Mouse (Mus musculus): Measurements from ENCODE around the gene Ints13. TPM values are rescaled to one million over a fixed set of nuclear protein-coding genes. Genes with fewer than 3 reads are reported as not detected.
A peak's percentile ranks its signal among the peaks of the same experiment; 100 is the strongest.

Gene Ints13
- 67.7 and 70.1 TPM in 2 replicates for polyA plus RNA-seq (2015; fragmentation: Nextera tagmentation; extraction: Ambion mirVana)

GRCm38 (mm10) chr6:146577310-146578109 is at the start of gene Ints13:
Gene Ints13 (minus strand): TSS chr6:146577835.
- Histone ChIP-seq H3K9ac (replicated peaks; ENCODE audit: low read depth, low read length) (peak within 1 kb of the TSS; percentile 94), H3K27ac (ENCODE audit: low read length) (peak within 1 kb of the TSS; percentile 99), H3K36me3 (ENCODE audit: control insufficient read depth, insufficient read depth) (no peaks in the 10 kb centered on the region), H3K4me3 (replicated peaks; ENCODE audit: low read length) (peak within 1 kb of the TSS; percentile 98), H3K9me3 (ENCODE audit: control insufficient read depth, low read length) (no peaks in the 10 kb centered on the region), H3K4me2 (ENCODE audit: low read length) (peak within 1 kb of the TSS; percentile 92), H3K27me3 (replicated peaks; ENCODE audit: control insufficient read depth, insufficient read depth, low read length) (no peaks in the 10 kb centered on the region), H3K4me1 (replicated peaks; ENCODE audit: control insufficient read depth, insufficient read depth, low read length) (peaks cover 25% of the 10 kb centered on the region)
- WGBS = under 1% methylated on average over 77 of the region's 77 CpGs
- peak; percentile 95 for ATAC-seq

GRCm38 (mm10) chr6:146616670-146617069 is 39.0 kb upstream of the Ints13 start:
- Histone ChIP-seq H3K27ac (ENCODE audit: low read length) (no peak overlapping the region), H3K4me1 (replicated peaks; ENCODE audit: control insufficient read depth, insufficient read depth, low read length) (no peaks in the 10 kb centered on the region), H3K4me2 (ENCODE audit: low read length) (no peak overlapping the region), H3K9me3 (ENCODE audit: control insufficient read depth, low read length) (no peaks in the 10 kb centered on the region), H3K36me3 (ENCODE audit: control insufficient read depth, insufficient read depth) (peaks cover 14% of the 10 kb centered on the region), H3K9ac (replicated peaks; ENCODE audit: low read depth, low read length) (no peak overlapping the region), H3K4me3 (replicated peaks; ENCODE audit: low read length) (no peak overlapping the region), H3K27me3 (replicated peaks; ENCODE audit: control insufficient read depth, insufficient read depth, low read length) (no peaks in the 10 kb centered on the region)
- ATAC-seq = no peak
- 89% methylated on average over 2 of the region's 2 CpGs for WGBS

- H3K36me3 ChIP-seq (ENCODE audit: control insufficient read depth, insufficient read depth) = peaks cover 14% of the 10 kb centered on the region
- H3K9me3 ChIP-seq (ENCODE audit: control insufficient read depth, low read length) = no peaks in the 10 kb centered on the region
These were observed 38.3 kb upstream of the Ints13 start for GRCm38 (mm10) chr6:146615891-146616290.

GRCm38 (mm10) chr6:146614541-146614940 is 36.9 kb upstream of the Ints13 start:
- Histone ChIP-seq H3K27me3 (replicated peaks; ENCODE audit: control insufficient read depth, insufficient read depth, low read length) (no peaks in the 10 kb centered on the region), H3K27ac (ENCODE audit: low read length) (no peak overlapping the region), H3K9me3 (ENCODE audit: control insufficient read depth, low read length) (no peaks in the 10 kb centered on the region), H3K9ac (replicated peaks; ENCODE audit: low read depth, low read length) (no peak overlapping the region), H3K36me3 (ENCODE audit: control insufficient read depth, insufficient read depth) (peaks cover 20% of the 10 kb centered on the region), H3K4me3 (replicated peaks; ENCODE audit: low read length) (no peak overlapping the region), H3K4me2 (ENCODE audit: low read length) (no peak overlapping the region), H3K4me1 (replicated peaks; ENCODE audit: control insufficient read depth, insufficient read depth, low read length) (no peaks in the 10 kb centered on the region)
- 95% methylated on average over 5 of the region's 5 CpGs for WGBS
- ATAC-seq = no peak

More at GRCm38 (mm10) chr6:146615891-146616290, 38.3 kb upstream of the Ints13 start:
- Histone ChIP-seq H3K27ac (ENCODE audit: low read length) (no peak overlapping the region), H3K4me1 (replicated peaks; ENCODE audit: control insufficient read depth, insufficient read depth, low read length) (no peaks in the 10 kb centered on the region), H3K4me3 (replicated peaks; ENCODE audit: low read length) (no peak overlapping the region), H3K9ac (replicated peaks; ENCODE audit: low read depth, low read length) (no peak overlapping the region), H3K4me2 (ENCODE audit: low read length) (no peak overlapping the region), H3K27me3 (replicated peaks; ENCODE audit: control insufficient read depth, insufficient read depth, low read length) (no peaks in the 10 kb centered on the region)
- WGBS = 94% methylated on average over 8 of the region's 8 CpGs
- ATAC-seq = no peak

GRCm38 (mm10) chr6:146613907-146614306 is 36.3 kb upstream of the Ints13 start:
- Histone ChIP-seq H3K4me1 (replicated peaks; ENCODE audit: control insufficient read depth, insufficient read depth, low read length) (no peaks in the 10 kb centered on the region), H3K4me2 (ENCODE audit: low read length) (no peak overlapping the region), H3K36me3 (ENCODE audit: control insufficient read depth, insufficient read depth) (peaks cover 25% of the 10 kb centered on the region), H3K27me3 (replicated peaks; ENCODE audit: control insufficient read depth, insufficient read depth, low read length) (no peaks in the 10 kb centered on the region), H3K27ac (ENCODE audit: low read length) (no peak overlapping the region), H3K4me3 (replicated peaks; ENCODE audit: low read length) (no peak overlapping the region), H3K9ac (replicated peaks; ENCODE audit: low read depth, low read length) (no peak overlapping the region), H3K9me3 (ENCODE audit: control insufficient read depth, low read length) (no peaks in the 10 kb centered on the region)
- ATAC-seq = no peak
- WGBS = 95% methylated on average over 5 of the region's 5 CpGs

- no peaks in the 10 kb centered on the region for H3K9me3 ChIP-seq (ENCODE audit: control insufficient read depth, low read length)
- no peak overlapping the region for H3K4me3 ChIP-seq (replicated peaks; ENCODE audit: low read length)
- no peak for ATAC-seq
- no peak overlapping the region for H3K27ac ChIP-seq (ENCODE audit: low read length)
- H3K36me3 ChIP-seq (ENCODE audit: control insufficient read depth, insufficient read depth) = peaks cover 22% of the 10 kb centered on the region
- no peak overlapping the region for H3K9ac ChIP-seq (replicated peaks; ENCODE audit: low read depth, low read length)
- no peaks in the 10 kb centered on the region for H3K4me1 ChIP-seq (replicated peaks; ENCODE audit: control insufficient read depth, insufficient read depth, low read length)
- H3K4me2 ChIP-seq (ENCODE audit: low read length) = no peak overlapping the region
- H3K27me3 ChIP-seq (replicated peaks; ENCODE audit: control insufficient read depth, insufficient read depth, low read length) = no peaks in the 10 kb centered on the region
- WGBS = 94% methylated on average over 5 of the region's 5 CpGs
These were observed 35.1 kb upstream of the Ints13 start for GRCm38 (mm10) chr6:146612736-146613135.

- Histone ChIP-seq H3K9me3 (ENCODE audit: control insufficient read depth, low read length) (no peaks in the 10 kb centered on the region), H3K27ac (ENCODE audit: low read length) (no peak overlapping the region), H3K4me1 (replicated peaks; ENCODE audit: control insufficient read depth, insufficient read depth, low read length) (no peaks in the 10 kb centered on the region), H3K36me3 (ENCODE audit: control insufficient read depth, insufficient read depth) (peaks cover 22% of the 10 kb centered on the region), H3K9ac (replicated peaks; ENCODE audit: low read depth, low read length) (no peak overlapping the region), H3K4me2 (ENCODE audit: low read length) (no peak overlapping the region), H3K4me3 (replicated peaks; ENCODE audit: low read length) (no peak overlapping the region), H3K27me3 (replicated peaks; ENCODE audit: control insufficient read depth, insufficient read depth, low read length) (no peaks in the 10 kb centered on the region)
- no peak for ATAC-seq
- WGBS = 94% methylated on average over 7 of the region's 7 CpGs
These were observed 34.3 kb upstream of the Ints13 start for GRCm38 (mm10) chr6:146611897-146612296.

GRCm38 (mm10) chr6:146611385-146611784 is 33.8 kb upstream of the Ints13 start:
- H3K27me3 ChIP-seq (replicated peaks; ENCODE audit: control insufficient read depth, insufficient read depth, low read length) = no peaks in the 10 kb centered on the region
- peaks cover 23% of the 10 kb centered on the region for H3K36me3 ChIP-seq (ENCODE audit: control insufficient read depth, insufficient read depth)
- H3K9ac ChIP-seq (replicated peaks; ENCODE audit: low read depth, low read length) = no peak overlapping the region
- no peak overlapping the region for H3K4me3 ChIP-seq (replicated peaks; ENCODE audit: low read length)
- no peak overlapping the region for H3K4me2 ChIP-seq (ENCODE audit: low read length)
- 84% methylated on average over 6 of the region's 6 CpGs for WGBS
- H3K4me1 ChIP-seq (replicated peaks; ENCODE audit: control insufficient read depth, insufficient read depth, low read length) = no peaks in the 10 kb centered on the region
- ATAC-seq = no peak
- H3K9me3 ChIP-seq (ENCODE audit: control insufficient read depth, low read length) = no peaks in the 10 kb centered on the region
- H3K27ac ChIP-seq (ENCODE audit: low read length) = no peak overlapping the region

GRCm38 (mm10) chr6:146603651-146604050 is 26.0 kb upstream of the Ints13 start:
- ATAC-seq = no peak
- Histone ChIP-seq H3K9me3 (ENCODE audit: control insufficient read depth, low read length) (no peaks in the 10 kb centered on the region), H3K27ac (ENCODE audit: low read length) (no peak overlapping the region), H3K4me3 (replicated peaks; ENCODE audit: low read length) (no peak overlapping the region), H3K4me1 (replicated peaks; ENCODE audit: control insufficient read depth, insufficient read depth, low read length) (no peaks in the 10 kb centered on the region), H3K9ac (replicated peaks; ENCODE audit: low read depth, low read length) (no peak overlapping the region), H3K36me3 (ENCODE audit: control insufficient read depth, insufficient read depth) (peaks cover 19% of the 10 kb centered on the region), H3K27me3 (replicated peaks; ENCODE audit: control insufficient read depth, insufficient read depth, low read length) (no peaks in the 10 kb centered on the region), H3K4me2 (ENCODE audit: low read length) (no peak overlapping the region)
- 84% methylated on average over 10 of the region's 10 CpGs for WGBS
